Mouse (Mus musculus): Measurements from ENCODE around the gene Fuca1.

DNA sequence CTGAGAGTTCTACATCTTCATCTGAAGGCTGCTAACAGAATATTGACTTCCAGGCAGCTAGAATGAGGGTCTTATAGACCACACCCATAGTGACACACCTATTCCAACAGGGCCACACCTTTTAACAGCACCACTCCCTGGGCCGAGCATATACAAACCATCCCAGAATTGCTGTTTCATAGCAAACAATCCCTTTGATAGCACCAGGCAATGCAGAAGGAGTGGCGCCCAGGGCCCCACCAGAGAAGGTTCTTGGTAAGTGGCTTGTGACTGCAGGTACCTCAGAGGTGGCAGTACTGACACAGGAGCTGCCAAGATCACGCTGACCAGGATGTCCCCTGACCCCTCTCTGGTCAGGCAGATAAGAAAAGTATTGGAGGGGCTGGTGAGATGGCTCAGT is 32.6 kb downstream of the Fuca1 start:
- TF ChIP-seq POLR2A (IDR thresholded peaks at IDR 0.05; ENCODE audit: borderline replicate concordance, extremely low read depth, insufficient read depth, insufficient read length, poor library complexity, severe bottlenecking), result no peak
- TF ChIP-seq CTCF (IDR thresholded peaks at IDR 0.05; ENCODE audit: borderline replicate concordance, extremely low read depth, insufficient read depth, insufficient read length), result no peak
